Mouse (Mus musculus): ENCODE measurements around the gene Tnnt3.

GRCm38 (mm10) chr7:142525342-142526178 lies 26.9 kb downstream of the Tnnt3 start:
- TF ChIP-seq CTCF (IDR thresholded peaks at IDR 0.05; ENCODE audit: borderline replicate concordance, extremely low read depth, insufficient read depth, insufficient read length), result no peak
- TF ChIP-seq POLR2A (IDR thresholded peaks at IDR 0.05; ENCODE audit: borderline replicate concordance, extremely low read depth, insufficient read depth, insufficient read length, poor library complexity, severe bottlenecking), result no peak
